Mouse (Mus musculus): ENCODE results near the gene 3830406C13Rik.

DNA sequence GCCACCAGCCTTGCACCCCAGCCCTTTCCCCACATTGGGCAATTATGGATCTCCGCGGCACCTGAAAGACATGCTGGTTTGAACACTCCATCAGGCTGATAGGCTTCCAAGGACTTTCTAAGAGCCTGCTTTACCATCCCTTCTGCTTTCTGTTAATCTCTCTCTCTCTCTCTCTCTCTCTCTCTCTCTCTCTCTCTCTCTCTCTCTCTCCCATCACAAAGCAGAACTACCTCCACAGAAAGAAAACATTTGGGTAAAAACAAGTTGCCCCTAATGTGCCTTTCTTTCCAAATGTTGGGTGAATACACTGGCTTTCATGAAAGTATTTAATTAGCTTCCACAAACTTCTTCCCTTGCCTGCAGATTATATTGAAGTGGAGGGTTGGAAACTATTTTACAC is 64.1 kb downstream of the 3830406C13Rik start, which contains the start of gene Fezf2:
- no peak for TF ChIP-seq USF1 (IDR thresholded peaks at IDR 0.05; ENCODE audit: low read depth)
- no peak for TF ChIP-seq MAX (IDR thresholded peaks at IDR 0.05; ENCODE audit: low read depth)
